Mouse (Mus musculus) lung, postnatal 0 days (tissue): ENCODE data around the gene Gstm3. TPM values are rescaled to one million over a fixed set of nuclear protein-coding genes. Genes with fewer than 3 reads are reported as not detected.

ENCODE experiments used
- ATAC-seq: fragments of 200-750 bp; cut with Nextera tagmentation; 2 replicates; pipeline ENCODE4 v1.8.0; 2017; ENCODE audit warnings: moderate library complexity
- DNase-seq: peaks from one replicate; pipeline ENCODE4 v3.0.0-alpha.2; 2016; ENCODE audit warnings: low spot score
- H3K27ac ChIP-seq: fragments of 300-500 bp; sonication (generic); 2 replicates; pipeline ENCODE4 v1.5.1; 2014; ENCODE audit warnings: antibody characterized with exemption, mild to moderate bottlenecking, low read length, mixed read lengths
- H3K27me3 ChIP-seq: fragments of 300-500 bp; sonication (generic); replicated peaks from 2 replicates; pipeline ENCODE4 v1.6.1; 2014; ENCODE audit warnings: low read length, mixed read lengths; ENCODE audit not compliant: insufficient read depth
- H3K36me3 ChIP-seq: fragments of 300-500 bp; sonication (generic); 2 replicates; pipeline ENCODE4 v1.6.1; 2014; ENCODE audit warnings: low read length, mixed read lengths; ENCODE audit not compliant: insufficient read depth
- H3K4me1 ChIP-seq: fragments of 300-500 bp; sonication (generic); 2 replicates; pipeline ENCODE4 v1.6.1; 2014; ENCODE audit warnings: antibody characterized with exemption, low read depth, low read length, mixed read lengths; ENCODE audit not compliant: insufficient read depth
- H3K4me2 ChIP-seq: fragments of 300-500 bp; sonication (generic); replicated peaks from 2 replicates; pipeline ENCODE4 v1.6.1; 2014; ENCODE audit warnings: low read depth, mild to moderate bottlenecking, low read length, moderate library complexity, mixed read lengths
- H3K4me3 ChIP-seq: fragments of 300-500 bp; sonication (generic); 2 replicates; pipeline ENCODE4 v1.5.1; 2014; ENCODE audit warnings: low read depth, low read length
- H3K9ac ChIP-seq: fragments of 300-500 bp; sonication (generic); replicated peaks from 2 replicates; pipeline ENCODE4 v1.6.1; 2014; ENCODE audit warnings: low read depth, mild to moderate bottlenecking
- H3K9me3 ChIP-seq: fragments of 300-500 bp; sonication (generic); 2 replicates; pipeline ENCODE4 v1.6.1; 2016; ENCODE audit warnings: low read length, mixed read lengths
- CTCF ChIP-seq: IDR thresholded peaks from 2 replicates; pipeline ENCODE4 v1.5.1; 2016; ENCODE audit warnings: antibody characterized with exemption, mild to moderate bottlenecking
- EP300 ChIP-seq: IDR thresholded peaks from 2 replicates; pipeline ENCODE4 v1.6.1; 2016; ENCODE audit warnings: antibody characterized with exemption, mild to moderate bottlenecking, control low read depth
- WGBS: fragments of 180-500 bp; shearing (Covaris S2); extraction: QIAGEN DNeasy Blood & Tissue Kit; methylation state at CpG from one replicate; pipeline ENCODE4 v1.1.7; 2014; 5-methylcytosine and 5-hydroxymethylcytosine counted together
- polyA plus RNA-seq: library from polyadenylated mRNA; unstranded; fragments of >200 nt; fragmentation: Nextera tagmentation; extraction: Ambion mirVana; gene quantifications from 2 replicates; pipeline ENCODE4 v1.2.1, GENCODE M21; 2015

Gstm3 gene
- polyA plus RNA-seq, 1 experiment from 2014 or later: 0.27 TPM

DNA sequence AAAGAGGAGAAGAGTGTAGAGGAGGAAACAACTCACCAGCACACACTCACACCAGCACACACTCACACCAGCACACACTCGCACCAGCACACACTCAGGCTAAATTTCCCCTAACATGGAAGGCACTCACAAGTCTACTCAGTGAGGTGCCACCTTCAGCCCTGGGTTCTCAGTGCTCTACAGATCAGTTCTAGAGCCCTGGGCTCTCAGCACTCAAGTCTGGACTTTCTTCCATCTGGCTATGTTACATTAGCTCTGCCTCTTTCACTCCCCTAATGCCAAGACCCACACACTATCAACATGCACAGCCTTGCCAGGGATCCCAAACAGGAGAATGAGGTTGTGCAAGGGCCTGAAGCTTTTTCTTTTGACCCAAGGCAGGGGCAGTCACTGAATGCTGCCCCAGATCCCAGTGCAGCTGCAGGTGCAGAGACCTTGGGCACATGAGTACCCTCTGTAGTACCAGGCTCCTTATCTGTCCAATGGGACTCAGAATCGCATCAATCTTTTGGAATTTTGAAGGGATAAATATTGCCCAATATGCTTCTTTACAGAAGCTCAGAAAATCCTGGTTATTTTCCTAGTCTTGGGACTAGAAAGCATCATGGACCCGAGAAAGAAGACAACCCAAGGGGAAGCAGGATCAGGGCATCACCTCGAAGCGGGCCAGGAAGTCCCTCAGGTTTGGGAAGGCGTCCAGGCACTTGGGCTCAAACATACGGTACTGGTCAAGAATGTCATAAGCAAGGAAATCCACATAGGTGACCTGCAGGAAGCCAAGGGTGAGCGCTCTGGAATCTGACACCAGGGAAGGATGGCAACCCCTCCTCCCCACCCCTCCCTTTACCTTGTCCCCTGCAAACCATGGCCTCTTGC lies 45.3 kb upstream of the Gstm3 start:
- Histone ChIP-seq H3K27me3 (no peaks in the 10 kb centered on the region), H3K4me3 (no peak overlapping the region), H3K27ac (no peak overlapping the region), H3K9ac (no peak overlapping the region), H3K9me3 (no peaks in the 10 kb centered on the region), H3K36me3 (no peaks in the 10 kb centered on the region), H3K4me2 (no peak overlapping the region), H3K4me1 (0 out of 2 replicates have a peak, but pooled peaks cover 8% of the 10 kb centered on the region)
- ATAC-seq: no peak
- 82% methylated on average over 7 of the region's 8 CpGs for WGBS
- DNase-seq: peak; percentile 9
- no peak for TF ChIP-seq EP300
- TF ChIP-seq CTCF: no peak

DNA sequence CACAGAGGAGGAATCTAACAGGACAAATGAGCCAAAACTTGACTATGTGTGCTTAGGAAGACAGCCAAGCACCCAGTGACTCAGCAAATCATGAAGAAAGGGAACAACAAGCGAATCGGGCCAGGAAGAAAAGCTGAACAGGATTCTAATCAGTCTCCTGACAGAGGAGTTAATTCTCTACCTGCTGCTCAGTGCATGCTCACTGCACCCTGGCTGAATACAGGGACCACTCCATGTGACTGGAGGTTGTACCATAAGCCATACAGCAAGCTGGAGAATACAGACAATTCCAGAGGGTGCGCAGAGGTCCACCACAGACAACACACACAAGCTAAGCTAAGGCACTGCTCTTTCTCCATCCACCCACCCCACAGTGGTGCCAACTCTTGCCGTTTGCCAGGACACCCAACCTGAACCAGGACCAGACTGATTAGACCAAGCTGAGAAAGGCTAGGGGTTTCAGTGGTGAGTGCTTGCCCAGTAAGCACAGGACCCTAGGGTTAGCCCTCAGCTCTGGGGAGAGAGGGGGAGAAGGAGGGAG lies 44.3 kb upstream of the Gstm3 start:
- H3K27me3 ChIP-seq: no peaks in the 10 kb centered on the region

DNA sequence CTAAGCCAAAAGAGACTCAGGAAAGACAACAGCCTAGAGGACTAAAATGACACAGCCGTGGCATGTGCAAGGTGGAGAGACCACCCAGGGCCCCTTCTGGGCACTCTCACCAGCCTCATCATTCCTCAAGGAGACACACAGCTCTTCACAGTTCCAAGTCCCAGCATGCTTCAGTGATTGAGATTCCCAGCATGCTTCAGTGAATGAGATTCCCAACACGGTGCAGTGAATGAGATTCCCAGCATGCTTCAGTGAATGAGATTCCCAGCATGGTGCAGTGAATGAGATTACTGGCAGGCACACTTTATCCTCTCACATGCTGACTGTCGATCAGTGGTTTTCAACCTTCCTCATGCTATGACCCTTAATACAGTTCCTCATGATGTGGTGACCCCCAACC lies 42.5 kb upstream of the Gstm3 start:
- Histone ChIP-seq H3K9ac (no peak overlapping the region), H3K27me3 (no peaks in the 10 kb centered on the region), H3K4me1 (0 out of 2 replicates have a peak, but pooled peaks cover 8% of the 10 kb centered on the region), H3K4me2 (no peak overlapping the region), H3K9me3 (no peaks in the 10 kb centered on the region), H3K27ac (no peak overlapping the region), H3K36me3 (no peaks in the 10 kb centered on the region), H3K4me3 (no peak overlapping the region)
- DNase-seq: no peak
- no peak for TF ChIP-seq CTCF
- TF ChIP-seq EP300: no peak
- WGBS: 68% methylated on average over 3 of the region's 3 CpGs
- no peak for ATAC-seq

More for the DNA sequence above, 44.3 kb upstream of the Gstm3 start:
- ATAC-seq (no peak), DNase-seq (peak; percentile 82)
- no peak for TF ChIP-seq CTCF
- no peak overlapping the region for H3K4me3 ChIP-seq
- H3K27ac ChIP-seq: peak overlapping the region; percentile 65
- H3K9ac ChIP-seq: no peak overlapping the region
- 48% methylated on average over 4 of the region's 4 CpGs for WGBS
- no peaks in the 10 kb centered on the region for H3K9me3 ChIP-seq
- H3K4me2 ChIP-seq: no peak overlapping the region; the same call in 1 of the 2 replicates
- H3K4me1 ChIP-seq: 0 out of 2 replicates have a peak, but pooled peaks cover 8% of the 10 kb centered on the region
- no peaks in the 10 kb centered on the region for H3K36me3 ChIP-seq

DNA sequence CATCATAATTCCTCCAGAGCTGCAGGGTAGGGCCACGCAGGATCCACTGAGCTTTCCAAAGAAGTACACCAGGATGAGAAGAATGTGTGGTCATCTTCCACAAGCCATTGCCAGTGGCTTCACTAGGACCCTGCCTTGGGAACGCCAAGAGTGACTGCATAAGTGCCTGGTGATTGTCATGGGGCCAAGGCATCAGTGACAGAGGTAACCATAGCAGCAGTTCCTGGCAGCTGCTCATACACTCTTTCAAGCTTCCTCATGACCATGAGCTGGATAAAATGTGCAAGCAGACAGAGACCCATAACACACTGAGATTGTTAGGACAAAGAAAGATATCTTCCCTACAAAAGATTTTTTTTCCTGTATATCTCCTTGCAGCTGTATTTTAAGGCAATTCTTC lies 41.2 kb upstream of the Gstm3 start:
- ATAC-seq: peak; percentile 32; the same call in 1 of the 2 replicates

DNA sequence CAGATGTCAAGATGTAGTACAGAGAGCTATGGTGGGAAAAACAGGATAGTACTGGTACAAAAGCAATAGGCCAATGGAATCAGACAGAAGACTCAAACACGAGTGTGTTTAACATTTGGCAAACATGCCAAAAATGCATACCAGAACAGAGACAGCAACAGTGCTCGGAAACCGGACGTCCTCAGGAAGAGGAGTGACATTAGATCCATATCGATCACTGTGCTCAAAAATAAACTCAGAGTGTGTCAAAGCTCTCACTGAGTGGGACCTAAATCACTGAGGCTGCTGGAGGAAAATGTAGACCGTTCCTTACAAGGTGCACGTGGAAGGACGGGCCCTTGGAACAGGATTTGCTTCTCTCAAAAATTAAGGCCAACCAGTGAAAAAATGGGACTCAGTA lies 32.9 kb upstream of the Gstm3 start:
- no peaks in the 10 kb centered on the region for H3K27me3 ChIP-seq
- H3K9me3 ChIP-seq: no peaks in the 10 kb centered on the region
- H3K9ac ChIP-seq: no peak overlapping the region
- 41% methylated on average over 8 of the region's 8 CpGs for WGBS
- no peaks in the 10 kb centered on the region for H3K36me3 ChIP-seq
- H3K4me2 ChIP-seq: no peak overlapping the region
- H3K27ac ChIP-seq: no peak overlapping the region
- TF ChIP-seq EP300: peak; percentile 88
- TF ChIP-seq CTCF: no peak
- H3K4me3 ChIP-seq: no peak overlapping the region
- DNase-seq (peak; percentile 47), ATAC-seq (peak; percentile 41; the same call in 1 of the 2 replicates)
- no peaks in the 10 kb centered on the region for H3K4me1 ChIP-seq

More for the DNA sequence above, 41.2 kb upstream of the Gstm3 start:
- TF ChIP-seq CTCF (no peak), EP300 (no peak)
- no peaks in the 10 kb centered on the region for H3K9me3 ChIP-seq
- 0 out of 2 replicates have a peak, but pooled peaks cover 8% of the 10 kb centered on the region for H3K4me1 ChIP-seq
- H3K27me3 ChIP-seq: no peaks in the 10 kb centered on the region
- H3K9ac ChIP-seq: no peak overlapping the region
- no peak overlapping the region for H3K27ac ChIP-seq
- no peaks in the 10 kb centered on the region for H3K36me3 ChIP-seq
- WGBS: 52% methylated on average over 2 of the region's 2 CpGs
- H3K4me3 ChIP-seq: no peak overlapping the region
- H3K4me2 ChIP-seq: no peak overlapping the region
- DNase-seq: peak; percentile 47

DNA sequence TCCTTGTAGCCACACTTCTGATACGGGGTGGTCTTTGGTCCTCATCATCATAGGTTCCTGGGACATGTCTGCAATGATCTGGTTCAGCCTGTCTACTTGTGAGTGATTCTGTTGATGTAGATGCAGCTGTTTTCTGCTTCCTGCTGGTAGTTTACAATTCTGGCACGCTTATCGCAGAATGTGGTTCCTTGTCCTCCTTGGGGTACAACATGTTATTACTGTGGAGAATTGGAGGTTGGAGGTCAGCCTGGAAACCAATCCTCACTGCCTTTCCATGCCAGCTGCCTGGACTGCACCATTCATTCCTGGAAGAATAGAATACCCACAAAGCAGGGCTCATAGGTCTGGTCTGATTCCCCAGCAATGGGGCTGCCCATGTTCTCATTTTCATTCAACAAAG lies 30.4 kb upstream of the Gstm3 start:
- no peak for ATAC-seq
- H3K4me1 ChIP-seq: no peaks in the 10 kb centered on the region
- H3K27ac ChIP-seq: no peak overlapping the region
- no peaks in the 10 kb centered on the region for H3K9me3 ChIP-seq
- no peak overlapping the region for H3K9ac ChIP-seq
- no peaks in the 10 kb centered on the region for H3K27me3 ChIP-seq
- no peak overlapping the region for H3K4me3 ChIP-seq
- H3K4me2 ChIP-seq: no peak overlapping the region
- no peak for TF ChIP-seq CTCF
- TF ChIP-seq EP300: no peak
- DNase-seq: no peak
- no peaks in the 10 kb centered on the region for H3K36me3 ChIP-seq
- WGBS: 52% methylated on average over 3 of the region's 3 CpGs
